Mouse (Mus musculus): ENCODE results near the gene C130032M10Rik. TPM values are rescaled to one million over a fixed set of nuclear protein-coding genes. Genes with fewer than 3 reads are reported as not detected.
A peak's percentile ranks its signal among the peaks of the same experiment; 100 is the strongest.

C130032M10Rik gene
- polyA plus RNA-seq (2015; fragmentation: Nextera tagmentation; extraction: Ambion mirVana): 0.32 TPM in 1 of 2 replicates, not detected in the other

- Histone ChIP-seq H3K4me2 (ENCODE audit: low read depth, low read length) (no peak within 1 kb of the TSS), H3K4me1 (ENCODE audit: control insufficient read depth, insufficient read depth, low read length) (peaks cover 14% of the 10 kb centered on the region), H3K9ac (ENCODE audit: low read depth, low read length) (0 out of 2 replicates have a peak within 1 kb of the TSS, but pooled peaks have one; percentile 8), H3K36me3 (ENCODE audit: control insufficient read depth, insufficient read depth, low read length) (peaks cover 20% of the 10 kb centered on the region), H3K27ac (ENCODE audit: low read length) (0 out of 2 replicates have a peak within 1 kb of the TSS, but pooled peaks have one; percentile 6), H3K4me3 (ENCODE audit: low read length) (no peak within 1 kb of the TSS), H3K27me3 (replicated peaks; ENCODE audit: control insufficient read depth, insufficient read depth, low read length) (no peaks in the 10 kb centered on the region), H3K9me3 (ENCODE audit: control insufficient read depth, low read length) (peaks cover 16% of the 10 kb centered on the region)
- ATAC-seq: no peak
- 75% methylated on average over 11 of the region's 11 CpGs for WGBS
Measured at GRCm38 (mm10) chr9:114515364-114515763, at the start of gene C130032M10Rik. C130032M10Rik (plus strand) TSS chr9:114515697.

- no peaks in the 10 kb centered on the region for H3K27me3 ChIP-seq (replicated peaks; ENCODE audit: control insufficient read depth, insufficient read depth, low read length)
- H3K4me1 ChIP-seq (ENCODE audit: control insufficient read depth, insufficient read depth, low read length): 0 out of 2 replicates have a peak, but pooled peaks cover 3% of the 10 kb centered on the region
- no peak overlapping the region for H3K9ac ChIP-seq (ENCODE audit: low read depth, low read length)
- WGBS: 74% methylated on average over 7 of the region's 7 CpGs
- ATAC-seq: peak; percentile 47; the same call in 1 of the 2 replicates
- no peak overlapping the region for H3K4me3 ChIP-seq (ENCODE audit: low read length)
- H3K9me3 ChIP-seq (ENCODE audit: control insufficient read depth, low read length): no peaks in the 10 kb centered on the region
- peaks cover 12% of the 10 kb centered on the region; the same call in 1 of the 2 replicates for H3K36me3 ChIP-seq (ENCODE audit: control insufficient read depth, insufficient read depth, low read length)
- no peak overlapping the region; the same call in 1 of the 2 replicates for H3K27ac ChIP-seq (ENCODE audit: low read length)
- no peak overlapping the region for H3K4me2 ChIP-seq (ENCODE audit: low read depth, low read length)
Measured at GRCm38 (mm10) chr9:114466871-114467270, 48.6 kb upstream of the C130032M10Rik start.

GRCm38 (mm10) chr9:114468217-114468616 lies 47.3 kb upstream of the C130032M10Rik start:
- 0 out of 2 replicates have a peak, but pooled peaks cover 3% of the 10 kb centered on the region for H3K4me1 ChIP-seq (ENCODE audit: control insufficient read depth, insufficient read depth, low read length)
- H3K9me3 ChIP-seq (ENCODE audit: control insufficient read depth, low read length): no peaks in the 10 kb centered on the region
- no peak overlapping the region for H3K9ac ChIP-seq (ENCODE audit: low read depth, low read length)
- H3K27me3 ChIP-seq (replicated peaks; ENCODE audit: control insufficient read depth, insufficient read depth, low read length): no peaks in the 10 kb centered on the region
- peaks cover 12% of the 10 kb centered on the region; the same call in 1 of the 2 replicates for H3K36me3 ChIP-seq (ENCODE audit: control insufficient read depth, insufficient read depth, low read length)
- 73% methylated on average over 5 of the region's 5 CpGs for WGBS
- no peak overlapping the region for H3K4me2 ChIP-seq (ENCODE audit: low read depth, low read length)
- ATAC-seq: no peak
- no peak overlapping the region for H3K27ac ChIP-seq (ENCODE audit: low read length)
- no peak overlapping the region for H3K4me3 ChIP-seq (ENCODE audit: low read length)

- peaks cover 11% of the 10 kb centered on the region; the same call in 1 of the 2 replicates for H3K36me3 ChIP-seq (ENCODE audit: control insufficient read depth, insufficient read depth, low read length)
- ATAC-seq: no peak
- H3K9me3 ChIP-seq (ENCODE audit: control insufficient read depth, low read length): no peaks in the 10 kb centered on the region
- no peak overlapping the region for H3K9ac ChIP-seq (ENCODE audit: low read depth, low read length)
- WGBS: 96% methylated on average over 4 of the region's 4 CpGs
- 0 out of 2 replicates have a peak, but pooled peaks cover 3% of the 10 kb centered on the region for H3K4me1 ChIP-seq (ENCODE audit: control insufficient read depth, insufficient read depth, low read length)
- no peak overlapping the region for H3K4me2 ChIP-seq (ENCODE audit: low read depth, low read length)
- no peak overlapping the region for H3K27ac ChIP-seq (ENCODE audit: low read length)
- H3K27me3 ChIP-seq (replicated peaks; ENCODE audit: control insufficient read depth, insufficient read depth, low read length): no peaks in the 10 kb centered on the region
- H3K4me3 ChIP-seq (ENCODE audit: low read length): no peak overlapping the region
Measured at GRCm38 (mm10) chr9:114468701-114469100, 46.8 kb upstream of the C130032M10Rik start.

GRCm38 (mm10) chr9:114471892-114472291 lies 43.6 kb upstream of the C130032M10Rik start:
- Histone ChIP-seq H3K9me3 (ENCODE audit: control insufficient read depth, low read length) (no peaks in the 10 kb centered on the region), H3K36me3 (ENCODE audit: control insufficient read depth, insufficient read depth, low read length) (peaks cover 3% of the 10 kb centered on the region; the same call in 1 of the 2 replicates), H3K9ac (ENCODE audit: low read depth, low read length) (no peak overlapping the region), H3K27ac (ENCODE audit: low read length) (no peak overlapping the region), H3K4me3 (ENCODE audit: low read length) (no peak overlapping the region), H3K4me1 (ENCODE audit: control insufficient read depth, insufficient read depth, low read length) (no peaks in the 10 kb centered on the region), H3K4me2 (ENCODE audit: low read depth, low read length) (no peak overlapping the region), H3K27me3 (replicated peaks; ENCODE audit: control insufficient read depth, insufficient read depth, low read length) (no peaks in the 10 kb centered on the region)
- no peak for ATAC-seq
- WGBS: 74% methylated on average over 7 of the region's 7 CpGs

- H3K9ac ChIP-seq (ENCODE audit: low read depth, low read length): no peak overlapping the region
- H3K4me3 ChIP-seq (ENCODE audit: low read length): no peak overlapping the region
- no peaks in the 10 kb centered on the region for H3K9me3 ChIP-seq (ENCODE audit: control insufficient read depth, low read length)
- no peaks in the 10 kb centered on the region for H3K4me1 ChIP-seq (ENCODE audit: control insufficient read depth, insufficient read depth, low read length)
- no peak for ATAC-seq
- no peak overlapping the region for H3K27ac ChIP-seq (ENCODE audit: low read length)
- no peaks in the 10 kb centered on the region for H3K36me3 ChIP-seq (ENCODE audit: control insufficient read depth, insufficient read depth, low read length)
- H3K4me2 ChIP-seq (ENCODE audit: low read depth, low read length): no peak overlapping the region
- WGBS: 92% methylated on average over 9 of the region's 9 CpGs
- H3K27me3 ChIP-seq (replicated peaks; ENCODE audit: control insufficient read depth, insufficient read depth, low read length): no peaks in the 10 kb centered on the region
Measured at GRCm38 (mm10) chr9:114477019-114477418, 38.5 kb upstream of the C130032M10Rik start.

- no peak overlapping the region for H3K9ac ChIP-seq (ENCODE audit: low read depth, low read length)
- H3K4me1 ChIP-seq (ENCODE audit: control insufficient read depth, insufficient read depth, low read length): no peaks in the 10 kb centered on the region
- ATAC-seq: no peak
- no peaks in the 10 kb centered on the region for H3K27me3 ChIP-seq (replicated peaks; ENCODE audit: control insufficient read depth, insufficient read depth, low read length)
- H3K9me3 ChIP-seq (ENCODE audit: control insufficient read depth, low read length): no peaks in the 10 kb centered on the region
- H3K4me3 ChIP-seq (ENCODE audit: low read length): no peak overlapping the region
- H3K27ac ChIP-seq (ENCODE audit: low read length): no peak overlapping the region
- H3K4me2 ChIP-seq (ENCODE audit: low read depth, low read length): no peak overlapping the region
- H3K36me3 ChIP-seq (ENCODE audit: control insufficient read depth, insufficient read depth, low read length): no peaks in the 10 kb centered on the region
- WGBS: 73% methylated on average over 3 of the region's 3 CpGs
Measured at GRCm38 (mm10) chr9:114480940-114481339, 34.6 kb upstream of the C130032M10Rik start.

- WGBS: 76% methylated on average over 5 of the region's 5 CpGs
- no peak overlapping the region for H3K9ac ChIP-seq (ENCODE audit: low read depth, low read length)
- H3K4me1 ChIP-seq (ENCODE audit: control insufficient read depth, insufficient read depth, low read length): peaks cover 5% of the 10 kb centered on the region
- no peaks in the 10 kb centered on the region for H3K36me3 ChIP-seq (ENCODE audit: control insufficient read depth, insufficient read depth, low read length)
- no peak overlapping the region for H3K4me3 ChIP-seq (ENCODE audit: low read length)
- H3K9me3 ChIP-seq (ENCODE audit: control insufficient read depth, low read length): no peaks in the 10 kb centered on the region
- H3K27ac ChIP-seq (ENCODE audit: low read length): no peak overlapping the region
- no peak overlapping the region for H3K4me2 ChIP-seq (ENCODE audit: low read depth, low read length)
- H3K27me3 ChIP-seq (replicated peaks; ENCODE audit: control insufficient read depth, insufficient read depth, low read length): no peaks in the 10 kb centered on the region
- ATAC-seq: no peak
Measured at GRCm38 (mm10) chr9:114484771-114485170, 30.7 kb upstream of the C130032M10Rik start.

GRCm38 (mm10) chr9:114486808-114487207 lies 28.7 kb upstream of the C130032M10Rik start:
- no peaks in the 10 kb centered on the region for H3K27me3 ChIP-seq (replicated peaks; ENCODE audit: control insufficient read depth, insufficient read depth, low read length)
- H3K27ac ChIP-seq (ENCODE audit: low read length): peak overlapping the region; percentile 87
- no peak overlapping the region for H3K9ac ChIP-seq (ENCODE audit: low read depth, low read length)
- H3K4me2 ChIP-seq (ENCODE audit: low read depth, low read length): no peak overlapping the region
- H3K4me1 ChIP-seq (ENCODE audit: control insufficient read depth, insufficient read depth, low read length): peaks cover 5% of the 10 kb centered on the region
- WGBS: 45% methylated on average over 4 of the region's 4 CpGs
- H3K36me3 ChIP-seq (ENCODE audit: control insufficient read depth, insufficient read depth, low read length): no peaks in the 10 kb centered on the region
- H3K9me3 ChIP-seq (ENCODE audit: control insufficient read depth, low read length): no peaks in the 10 kb centered on the region
- H3K4me3 ChIP-seq (ENCODE audit: low read length): no peak overlapping the region
- ATAC-seq: peak; percentile 66
